Mouse (Mus musculus): ENCODE results near the gene Gfm1.

DNA sequence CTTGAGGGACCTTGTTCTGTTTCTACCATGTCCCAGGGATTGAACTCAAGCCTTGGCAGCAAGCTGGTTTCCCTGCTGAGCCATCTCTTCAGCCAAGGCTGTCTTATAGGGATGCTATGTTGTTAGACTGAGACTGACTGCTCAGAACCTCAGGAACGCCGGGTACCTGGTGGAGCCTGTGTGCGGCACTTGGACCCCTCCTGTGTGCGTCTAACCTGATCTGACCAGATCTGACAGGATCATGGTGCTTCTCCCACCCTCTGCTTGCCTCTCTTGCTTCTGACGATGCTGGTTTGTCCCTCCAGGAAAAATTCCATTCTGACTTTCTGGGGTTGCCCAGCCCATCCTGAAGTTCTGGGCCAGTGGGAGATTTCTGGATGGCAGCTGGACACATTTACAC, 36.7 kb downstream of the Gfm1 start:
- no peak for TF ChIP-seq CTCF (IDR thresholded peaks at IDR 0.05; ENCODE audit: control insufficient read depth, insufficient read depth, insufficient read length)
- TF ChIP-seq MAX (IDR thresholded peaks at IDR 0.05), result no peak
- TF ChIP-seq USF1 (IDR thresholded peaks at IDR 0.05; ENCODE audit: low read depth), result no peak
- no peak for TF ChIP-seq MYOG (IDR thresholded peaks at IDR 0.05; ENCODE audit: control insufficient read depth, extremely low read depth, insufficient read length)
- no peak for TF ChIP-seq CEBPB (IDR thresholded peaks at IDR 0.05; ENCODE audit: low read depth)

Data from C2C12 (cell line).